Mouse (Mus musculus) ZHBTc4 (cell line): ENCODE data around the gene Atp1a1.

Experiments used
- DNase-seq: peaks from one replicate; pipeline ENCODE4 v3.0.0-alpha.2; 2011; ENCODE audit warnings: low read depth, low spot score

The Atp1a1 gene

GRCm38 (mm10) chr3:101593266-101593651 lies 11.2 kb downstream of the Atp1a1 start:
- DNase-seq, result no peak

DNA sequence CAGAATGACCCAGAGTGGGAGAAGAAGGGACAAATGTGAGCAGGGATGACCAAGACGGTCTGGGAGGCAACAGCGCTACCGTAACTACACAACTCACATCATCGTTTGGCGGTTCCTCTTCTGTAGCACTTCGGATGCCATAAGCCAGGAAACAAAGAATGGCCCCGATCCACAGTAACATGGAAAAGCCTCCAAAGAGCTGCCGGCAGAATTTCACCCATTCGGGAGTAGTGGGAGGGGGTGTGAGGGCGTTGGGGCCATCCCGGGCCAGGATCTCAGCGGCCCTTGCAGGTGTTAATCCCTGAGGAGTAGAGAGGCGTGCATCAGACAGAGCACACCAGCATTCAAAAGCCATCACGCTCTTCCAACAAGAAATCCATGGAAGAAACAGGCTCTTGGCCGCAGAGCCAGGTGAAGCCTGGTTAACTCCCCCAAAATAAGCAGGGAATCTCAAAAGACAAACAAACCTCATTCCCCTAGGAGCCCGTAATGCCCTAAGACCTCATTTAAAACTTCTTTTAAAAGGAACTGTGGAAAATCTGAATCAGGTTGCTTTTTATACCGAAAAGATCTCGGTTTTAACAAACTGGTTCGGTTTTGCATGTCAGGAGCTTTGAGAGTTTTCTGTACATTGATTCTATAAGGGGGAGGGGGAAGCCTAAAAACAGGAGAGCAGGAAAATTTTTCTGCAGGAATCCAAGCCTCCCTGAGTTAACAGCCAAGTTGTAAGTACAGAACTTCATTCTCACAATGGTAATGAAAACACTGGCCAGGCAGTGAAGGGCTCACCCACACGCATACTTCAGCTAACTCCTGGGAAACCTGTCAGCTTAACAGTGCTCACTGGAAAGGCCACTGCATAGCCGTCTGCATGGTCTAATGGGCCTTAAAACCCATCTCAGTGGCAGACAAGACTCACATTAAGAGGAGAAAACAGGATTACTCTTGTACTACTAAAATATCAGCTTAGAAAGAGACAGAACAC lies 11.9 kb downstream of the Atp1a1 start:
- no peak for DNase-seq

- no peak for DNase-seq
These were observed 14.1 kb downstream of the Atp1a1 start for GRCm38 (mm10) chr3:101590380-101590779.

- no peak for DNase-seq
These were observed 16.2 kb downstream of the Atp1a1 start for GRCm38 (mm10) chr3:101588299-101588698.

- DNase-seq, result no peak
These were observed 17.7 kb downstream of the Atp1a1 start for GRCm38 (mm10) chr3:101586794-101587193.

GRCm38 (mm10) chr3:101578072-101578471 lies 26.4 kb downstream of the Atp1a1 start:
- no peak for DNase-seq

- DNase-seq, result no peak
These were observed 27.1 kb downstream of the Atp1a1 start for GRCm38 (mm10) chr3:101577361-101577760.

DNA sequence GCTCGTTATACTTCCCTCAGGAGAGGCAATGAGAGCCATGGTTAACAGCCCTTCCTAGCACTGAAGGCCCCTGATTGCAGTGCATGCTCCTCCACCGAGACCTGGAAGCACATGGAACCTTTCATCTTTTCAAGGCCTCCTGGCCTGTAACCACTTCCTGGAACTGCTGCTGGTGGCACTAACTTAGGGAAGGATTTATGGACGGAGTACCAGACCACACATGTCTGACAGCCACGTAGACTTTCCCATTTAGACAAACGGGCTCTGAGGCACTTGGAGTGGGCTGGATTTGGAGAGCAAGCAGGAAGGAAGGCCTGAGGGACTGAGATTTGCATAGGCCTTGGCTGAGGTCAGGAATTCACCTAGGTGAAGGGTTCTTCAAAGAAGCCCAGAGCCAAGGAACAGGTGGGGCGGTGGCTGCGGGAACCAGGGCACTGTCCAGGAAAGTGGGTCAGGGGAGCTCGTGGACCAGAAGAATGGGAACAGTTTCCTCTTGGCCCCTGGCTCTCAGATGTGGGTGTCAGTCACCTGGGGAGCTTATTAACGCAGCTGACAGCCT lies 28.9 kb downstream of the Atp1a1 start:
- DNase-seq, result no peak

DNA sequence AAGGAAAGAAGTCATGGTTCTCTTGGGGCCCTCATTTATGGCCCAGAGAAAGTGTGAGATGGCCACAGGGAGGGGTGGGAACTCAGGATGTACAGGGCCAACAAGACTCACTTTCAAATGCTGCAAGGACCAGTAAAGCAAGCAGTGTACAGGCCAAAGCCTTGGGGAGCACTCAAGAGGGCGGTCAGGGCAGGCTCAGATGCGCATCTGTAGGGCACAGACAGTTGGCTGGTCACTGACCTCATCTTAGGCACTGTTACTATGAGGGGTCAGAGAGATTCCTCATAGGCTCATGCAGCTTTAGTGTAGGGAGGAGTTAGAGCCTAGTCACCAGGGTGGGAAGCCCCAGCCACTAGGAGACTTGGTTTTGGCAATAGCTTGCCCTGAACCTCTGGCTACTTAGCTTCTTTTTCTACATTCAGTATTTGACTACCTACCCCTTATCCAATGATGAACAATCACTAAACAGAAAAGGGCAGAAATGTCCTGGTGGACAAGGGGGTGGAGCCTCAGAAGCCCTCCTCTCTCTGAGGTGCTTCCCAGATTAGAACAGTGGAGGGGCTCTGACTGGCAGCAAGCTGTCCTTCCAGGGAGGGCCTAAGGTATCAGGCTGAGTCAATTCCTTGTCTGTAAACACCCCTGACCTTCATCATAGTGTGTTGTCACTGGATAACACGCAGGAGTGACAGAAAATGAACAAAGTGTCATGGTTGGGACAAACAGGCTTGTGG lies 29.9 kb downstream of the Atp1a1 start:
- no peak for DNase-seq

DNA sequence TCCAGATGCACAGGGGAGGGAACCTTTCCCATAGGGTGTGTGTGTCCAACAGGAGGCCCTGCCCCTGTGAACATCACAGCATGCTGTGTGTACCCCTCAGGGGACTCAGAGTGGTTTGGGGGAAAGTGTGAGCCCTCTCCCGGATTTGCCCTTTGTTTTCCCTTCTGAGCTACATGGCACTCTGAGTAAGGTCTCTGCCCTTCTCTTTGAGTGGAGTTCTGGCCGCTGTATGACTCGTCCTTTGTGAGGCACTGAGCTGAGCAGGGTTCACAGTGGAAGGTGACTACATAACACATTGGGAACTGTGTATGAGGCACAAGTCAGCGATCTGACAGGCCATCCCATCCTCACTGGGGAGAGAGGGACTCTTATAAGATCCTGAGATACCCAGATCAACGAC lies 31.5 kb downstream of the Atp1a1 start:
- no peak for DNase-seq

GRCm38 (mm10) chr3:101572174-101572626 lies 32.3 kb downstream of the Atp1a1 start:
- peak; percentile 41 for DNase-seq

- DNase-seq, result no peak
These were observed 32.9 kb downstream of the Atp1a1 start for GRCm38 (mm10) chr3:101571515-101572130.

- peak; percentile 98 for DNase-seq
These were observed 33.6 kb downstream of the Atp1a1 start for GRCm38 (mm10) chr3:101570747-101571514.

DNA sequence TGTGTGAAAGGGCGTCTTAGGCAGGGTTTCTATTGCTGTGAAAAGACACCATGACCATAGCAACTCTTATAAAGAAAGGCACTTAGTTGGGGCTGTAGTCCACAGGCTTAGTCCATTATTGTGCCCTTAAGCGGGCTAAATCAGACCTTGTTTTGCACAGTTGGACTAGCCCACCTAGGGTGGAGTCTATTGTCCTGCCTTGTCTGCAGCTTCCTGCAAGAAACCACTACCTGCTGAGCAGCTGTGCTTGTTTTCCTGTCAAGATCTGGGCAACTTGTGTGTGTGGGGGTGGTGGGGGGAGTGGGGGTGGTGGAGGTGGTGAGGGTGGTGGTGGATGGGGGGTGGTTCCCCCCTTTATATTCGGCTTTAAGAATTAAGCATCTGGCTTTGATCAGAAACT lies 34.2 kb downstream of the Atp1a1 start:
- peak; percentile 85 for DNase-seq

DNA sequence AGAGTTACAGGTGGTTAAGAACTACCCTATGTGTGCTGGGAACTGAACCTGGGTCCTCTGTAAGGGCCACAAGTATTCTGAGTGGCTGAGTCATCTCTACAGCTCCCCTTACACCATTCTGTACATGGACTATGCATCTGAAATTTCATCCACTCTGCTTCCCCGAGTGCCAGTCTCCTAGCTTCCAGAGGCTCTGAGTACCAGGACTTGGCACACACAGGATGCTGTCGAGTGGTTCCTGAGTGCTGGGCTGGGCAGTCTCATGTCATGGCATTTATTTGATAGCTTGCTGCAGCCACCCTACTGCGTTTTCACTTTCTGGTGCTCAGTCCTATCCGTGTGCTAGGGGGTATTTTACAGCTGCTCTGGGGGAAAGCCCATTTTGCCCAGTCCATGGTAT lies 35.9 kb downstream of the Atp1a1 start:
- DNase-seq, result no peak

DNA sequence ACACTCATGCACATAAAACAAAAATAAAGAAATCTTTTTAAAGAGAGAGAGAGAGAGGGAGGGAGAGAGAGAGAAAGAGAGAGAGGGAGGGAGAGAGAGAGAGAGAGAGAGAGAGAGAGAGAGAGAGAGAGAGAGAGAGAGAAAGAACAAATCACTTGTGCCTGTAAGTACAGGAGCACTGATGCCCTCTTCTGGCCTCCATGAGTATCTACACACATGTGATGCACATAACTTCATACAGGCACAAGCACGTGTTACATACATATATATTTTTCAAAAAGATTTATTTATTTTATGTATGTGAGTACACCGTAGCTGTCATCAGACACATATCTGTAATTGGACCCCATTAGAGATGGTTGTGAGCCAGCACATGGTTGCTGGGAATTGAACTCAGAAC lies 40.5 kb downstream of the Atp1a1 start:
- DNase-seq, result peak; percentile 54

DNA sequence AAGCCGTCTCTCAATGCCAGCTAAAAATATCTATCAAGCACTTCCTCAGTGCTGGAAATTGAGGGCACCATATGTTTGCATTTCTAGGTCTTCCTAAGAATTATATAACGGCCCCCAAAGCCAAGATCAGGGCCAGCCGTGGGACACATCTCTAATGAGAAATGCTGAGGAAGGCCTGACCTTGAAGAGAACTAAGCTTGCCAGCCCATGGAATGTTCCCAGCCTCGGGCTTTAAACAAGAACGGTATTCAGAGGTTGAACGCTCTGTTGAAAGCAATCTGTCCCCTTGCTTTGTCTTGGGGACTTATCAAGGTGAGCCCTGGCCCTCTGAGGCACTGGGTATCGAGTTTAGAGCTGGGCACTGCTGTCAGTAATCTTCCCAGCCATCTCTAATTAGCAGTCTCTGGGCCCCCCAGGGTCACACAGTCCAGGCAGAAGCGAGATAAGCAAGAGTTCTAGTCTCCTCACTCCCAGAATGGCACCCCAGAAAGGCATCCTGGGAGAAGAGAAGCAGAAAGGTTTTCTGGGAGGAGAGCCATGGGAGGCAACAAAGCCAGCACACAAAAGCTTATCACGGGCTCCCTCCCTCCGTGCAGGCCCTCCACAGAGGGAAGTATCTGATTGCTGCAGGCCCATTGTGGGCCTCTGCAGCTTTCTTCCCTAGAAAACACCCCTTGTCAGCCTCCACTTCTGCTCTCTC lies 41.8 kb downstream of the Atp1a1 start:
- no peak for DNase-seq

GRCm38 (mm10) chr3:101561948-101562347 lies 42.5 kb downstream of the Atp1a1 start:
- DNase-seq, result no peak

- DNase-seq, result no peak
These were observed 43.5 kb downstream of the Atp1a1 start for GRCm38 (mm10) chr3:101560841-101561522.

DNA sequence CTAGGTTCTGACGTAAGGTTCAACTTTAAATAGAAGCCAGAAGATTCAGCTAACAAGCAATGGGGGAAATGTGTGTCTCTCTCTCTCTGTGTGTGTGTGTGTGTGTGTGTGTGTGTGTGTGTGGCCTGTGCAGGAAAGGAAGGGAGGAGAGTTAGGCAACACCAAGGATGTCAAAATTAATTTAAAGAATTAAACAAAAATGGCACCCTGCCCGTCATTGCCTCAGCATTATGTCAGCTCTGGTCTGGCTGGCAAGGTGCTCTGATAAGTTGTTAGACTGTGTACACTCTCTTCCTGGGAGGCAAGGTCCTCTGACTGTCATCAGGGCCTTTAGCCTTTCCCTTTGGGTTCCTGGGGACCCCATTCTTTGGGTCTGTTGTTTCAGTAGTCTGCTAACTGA lies 47.8 kb downstream of the Atp1a1 start:
- no peak for DNase-seq
